Mouse (Mus musculus) gastrocnemius, adult 8-10 months (tissue): ENCODE measurements around the gene Ear14. TPM values are rescaled to one million over a fixed set of nuclear protein-coding genes. Genes with fewer than 3 reads are reported as not detected.
"Not testable (repeated sequence)": the region's sequence is repeated elsewhere in the genome, so short reads cannot be mapped to it uniquely, and the experiment has no call there.

Experiments
- DNase-seq, 2 experiments: peaks; one replicate each; pipeline ENCODE4 v3.0.0; 2022; ENCODE audit warnings: low spot score in 2 of 2
- total RNA-seq, 4 experiments: library from RNA; stranded (reverse); gene quantifications; 2 replicates each; pipeline ENCODE4 v1.2.4; 2022

Ear14 gene
- total RNA-seq = not detected

DNA sequence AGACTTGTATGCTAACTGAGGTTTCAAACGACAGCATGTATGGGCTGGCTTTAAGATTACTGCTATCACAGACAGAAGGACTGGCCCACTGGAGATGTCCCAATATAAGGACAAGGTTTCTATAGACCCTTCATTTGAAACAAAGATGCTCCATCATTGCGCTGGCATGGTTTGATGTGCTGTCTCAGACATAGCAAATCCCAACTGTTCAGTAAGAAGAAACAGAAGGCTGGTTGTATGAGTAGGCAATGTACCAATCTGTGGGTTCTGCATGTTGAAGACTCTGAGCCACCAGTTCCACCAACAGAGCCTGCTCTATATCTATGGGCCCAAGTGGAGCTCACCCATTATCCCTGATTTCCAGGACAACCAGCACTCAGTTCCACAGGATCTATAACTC, at the start of gene Ear14:
Ear14 (plus strand) TSS at position 277 of the 400 bp plus-strand sequence.
- no peak for DNase-seq

DNA sequence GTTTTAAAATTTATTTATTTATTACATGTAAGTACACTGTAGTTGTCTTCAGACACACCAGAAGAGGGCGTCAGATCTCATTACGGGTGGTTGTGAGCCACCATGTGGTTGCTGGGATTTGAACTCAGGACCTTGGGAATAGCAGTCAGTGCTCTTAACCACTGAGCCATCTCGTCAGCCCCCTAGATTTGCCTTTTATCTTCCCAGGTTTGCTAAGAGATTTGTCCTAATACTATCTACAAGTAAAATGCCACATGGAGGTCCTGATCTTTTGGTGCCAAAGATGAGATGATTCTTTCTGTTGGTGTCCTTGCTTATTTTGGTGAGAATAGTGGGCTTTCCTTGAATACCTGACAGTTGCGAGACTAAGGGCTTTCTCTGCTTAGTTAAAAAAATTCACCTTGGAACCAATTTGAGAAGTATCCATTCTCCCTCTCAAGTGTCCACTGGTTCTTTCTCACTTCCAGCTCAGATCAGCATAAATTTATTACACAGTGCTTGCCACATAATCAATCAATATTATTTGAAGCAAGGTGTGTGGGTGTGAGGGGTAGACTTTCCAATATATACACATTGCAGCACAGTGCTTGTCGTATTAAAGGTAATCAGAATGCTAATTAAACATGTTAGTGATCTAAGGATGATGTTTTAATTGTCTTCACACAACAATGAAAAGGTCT, 47.0 kb upstream of the Ear14 start:
- DNase-seq = no peak

DNA sequence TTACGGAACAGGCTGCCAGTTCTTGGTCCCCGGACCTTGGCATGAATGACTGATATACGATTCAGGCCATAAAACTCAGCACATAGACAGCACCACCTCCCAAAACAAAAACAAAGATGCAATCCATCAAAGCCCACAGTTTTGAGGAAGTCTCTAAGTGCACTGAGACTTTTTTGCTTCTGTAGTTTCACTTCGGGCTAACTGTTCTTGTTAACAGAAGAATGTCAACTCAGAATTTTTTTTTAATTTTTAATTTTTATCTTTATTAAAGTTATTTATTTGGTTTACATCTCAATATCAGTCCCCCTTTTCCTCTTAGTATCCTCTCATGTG, 46.5 kb upstream of the Ear14 start:
- DNase-seq = no peak

DNA sequence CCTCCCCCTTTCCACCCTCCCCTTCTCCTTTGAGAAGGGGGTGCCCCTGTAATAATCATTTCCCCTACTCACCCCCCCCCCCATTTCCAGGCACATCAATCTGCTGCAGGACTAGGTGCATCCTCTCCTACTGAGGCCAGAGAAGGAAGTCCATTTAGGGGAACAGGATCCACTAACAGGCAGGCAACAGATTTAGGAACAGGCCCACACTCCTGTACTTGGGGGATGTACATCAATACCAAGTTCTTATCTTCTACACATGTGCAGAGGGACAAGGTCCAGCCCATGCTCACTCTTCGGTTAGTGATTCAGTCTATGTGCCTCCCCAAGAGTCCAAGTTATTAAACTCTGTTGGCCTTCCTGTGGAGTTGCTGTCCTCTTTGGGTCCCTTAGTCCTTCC, 46.1 kb upstream of the Ear14 start:
- DNase-seq = no peak

DNA sequence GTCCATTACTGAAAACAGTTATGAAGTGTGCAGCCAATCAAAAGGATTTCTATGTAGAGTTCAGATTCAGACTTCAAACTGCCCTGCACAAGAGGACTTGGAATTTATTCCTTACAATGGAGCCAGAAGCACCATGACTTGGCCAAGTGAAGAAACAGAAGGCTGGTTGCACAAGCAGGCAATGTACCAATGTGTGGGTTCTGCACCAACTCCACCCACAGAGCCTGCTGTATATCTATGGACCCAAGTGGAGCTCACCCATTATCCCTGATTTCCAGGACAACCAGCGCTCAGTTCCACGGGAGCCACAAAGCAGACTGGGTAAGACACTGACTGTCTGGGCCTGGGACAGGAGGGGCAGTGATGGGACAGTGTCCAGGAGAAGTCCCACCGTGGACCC, 41.2 kb upstream of the Ear14 start, which contains the start of gene Rnase2b:
Rnase2b (plus strand) TSS at position 285 of the 400 bp plus-strand sequence.
- not testable (repeated sequence) for DNase-seq

DNA sequence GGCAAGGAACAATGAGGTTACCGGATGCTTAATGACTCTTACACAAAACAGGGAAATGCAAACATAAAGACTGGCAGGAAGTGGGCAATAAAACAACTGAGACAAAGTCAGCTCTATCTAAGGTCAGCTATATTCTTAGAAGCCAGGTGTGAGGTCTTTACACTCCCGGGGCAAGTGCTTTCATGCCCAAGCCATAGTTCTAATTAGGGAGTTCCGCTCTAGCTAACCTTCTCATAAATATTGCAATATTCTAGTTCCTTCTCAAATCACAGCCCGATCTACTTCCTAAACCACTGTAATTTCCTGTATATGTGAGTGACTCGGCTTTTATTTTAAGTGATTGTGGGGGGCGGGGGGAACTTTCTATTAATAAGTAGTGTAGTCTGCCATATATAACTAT, 39.9 kb upstream of the Ear14 start:
- DNase-seq = not testable (repeated sequence)

DNA sequence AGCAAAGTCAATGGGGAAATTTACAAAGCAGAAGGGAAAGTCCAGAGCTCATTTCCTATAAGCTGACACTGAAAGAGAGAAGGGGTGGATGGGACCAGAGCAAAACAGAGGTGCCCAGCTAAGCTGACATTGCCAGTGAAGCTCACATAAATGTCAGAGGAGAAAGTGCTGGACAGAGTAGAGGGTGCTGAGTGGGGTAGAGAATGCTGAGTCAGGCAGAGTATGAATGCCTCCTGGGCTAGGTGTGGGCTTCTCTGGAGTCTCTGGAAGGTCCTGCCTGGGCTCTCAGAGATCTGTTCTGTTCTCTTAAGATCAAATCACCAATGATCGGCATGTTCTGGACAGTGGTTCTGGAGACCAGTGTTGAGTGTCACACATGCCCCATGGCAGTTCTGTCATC, 37.8 kb upstream of the Ear14 start:
- no peak for DNase-seq

DNA sequence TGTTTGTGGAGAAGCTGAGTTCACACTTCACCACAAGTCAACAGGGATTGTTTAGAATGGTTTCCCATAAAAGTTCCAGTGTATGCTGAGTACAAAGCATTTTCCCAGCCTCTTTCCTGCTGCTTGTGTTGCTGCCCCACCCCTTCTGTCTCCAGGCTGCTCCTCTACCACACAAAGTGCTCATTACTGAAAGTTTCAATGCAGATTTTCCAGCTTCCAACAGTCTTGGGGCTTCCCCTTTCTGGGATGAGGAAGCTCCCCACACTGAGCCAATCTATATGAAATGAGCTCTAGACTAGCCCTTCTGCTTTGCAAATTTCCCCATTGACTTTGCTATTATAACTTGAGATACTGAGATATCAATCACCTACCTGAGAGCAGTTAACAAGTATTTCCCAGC, 37.1 kb upstream of the Ear14 start:
- DNase-seq = no peak

DNA sequence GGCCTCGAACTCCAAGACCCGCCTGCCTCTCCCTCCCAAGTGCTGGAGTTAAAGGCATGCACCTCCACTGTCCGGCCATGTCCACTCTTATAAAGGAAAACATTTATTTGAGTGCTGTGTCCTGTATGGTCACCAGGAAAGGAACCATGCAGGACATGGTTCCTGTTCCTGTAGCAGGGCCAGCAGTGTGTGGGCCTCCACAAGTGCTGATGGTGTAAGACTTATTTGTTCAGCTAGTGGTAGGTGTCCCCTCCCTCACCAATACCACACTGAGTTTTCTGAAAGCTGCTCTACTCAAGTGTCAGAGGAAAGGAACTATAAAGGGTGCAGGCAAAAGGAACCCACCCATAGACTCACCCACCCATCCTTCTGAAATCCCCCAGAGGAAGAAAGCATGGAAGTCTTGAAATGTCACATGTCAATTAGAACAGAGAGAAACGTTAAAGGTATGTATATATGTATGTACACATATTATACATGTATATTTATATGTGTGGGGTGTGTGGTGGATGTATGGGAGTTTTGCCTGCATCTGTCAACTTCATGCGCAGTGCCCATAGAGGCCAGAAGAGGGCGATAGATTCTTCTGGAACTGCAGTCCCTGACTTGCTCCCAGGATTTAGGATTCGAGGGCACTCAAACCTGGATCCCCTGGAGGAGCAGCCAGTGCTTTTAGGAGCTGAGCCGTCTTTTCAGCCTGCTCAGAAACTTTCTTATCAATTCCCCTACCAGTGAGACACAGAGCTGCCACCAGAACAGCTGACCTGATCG, 30.9 kb upstream of the Ear14 start:
- DNase-seq = not testable (repeated sequence)

DNA sequence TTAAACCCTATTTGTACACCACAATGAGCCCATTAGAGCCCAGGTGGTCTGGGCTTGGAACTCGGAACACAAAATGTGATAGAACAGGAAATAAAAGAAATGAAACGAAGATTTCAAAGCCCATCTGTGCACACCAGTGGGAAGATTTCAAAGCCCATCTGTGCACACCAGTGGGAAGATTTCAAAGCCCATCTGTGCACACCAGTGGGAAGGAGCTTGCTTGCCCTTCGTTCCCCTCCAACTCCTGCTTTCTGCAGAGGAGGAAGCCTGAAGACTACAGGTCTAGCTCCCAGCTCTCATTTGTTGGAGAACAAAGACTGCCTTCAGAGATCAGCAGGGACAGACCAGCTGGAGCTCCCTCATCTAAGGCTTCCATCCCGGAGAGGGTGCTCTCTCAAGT, 30.2 kb upstream of the Ear14 start:
- not testable (repeated sequence) for DNase-seq

DNA sequence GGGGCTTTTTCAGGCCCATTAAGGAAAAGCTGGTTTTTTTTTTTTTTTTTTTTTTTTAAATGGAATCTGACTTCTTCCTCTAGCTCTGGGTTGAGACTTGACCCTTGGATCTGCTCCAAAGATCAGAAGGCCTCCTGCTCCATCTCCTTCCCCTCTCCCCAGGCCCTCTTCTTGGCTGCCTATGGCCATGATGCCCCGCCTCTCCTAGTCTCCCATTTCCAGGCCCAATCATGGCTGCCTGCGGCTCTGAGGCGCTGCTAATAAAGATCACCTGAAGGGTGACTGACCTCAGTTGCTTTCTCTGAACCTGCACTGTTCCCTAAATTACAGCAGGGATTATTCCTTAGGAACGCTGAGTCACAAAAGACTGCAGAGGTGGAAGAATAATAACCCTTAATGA, 29.3 kb upstream of the Ear14 start:
- DNase-seq = no peak

DNA sequence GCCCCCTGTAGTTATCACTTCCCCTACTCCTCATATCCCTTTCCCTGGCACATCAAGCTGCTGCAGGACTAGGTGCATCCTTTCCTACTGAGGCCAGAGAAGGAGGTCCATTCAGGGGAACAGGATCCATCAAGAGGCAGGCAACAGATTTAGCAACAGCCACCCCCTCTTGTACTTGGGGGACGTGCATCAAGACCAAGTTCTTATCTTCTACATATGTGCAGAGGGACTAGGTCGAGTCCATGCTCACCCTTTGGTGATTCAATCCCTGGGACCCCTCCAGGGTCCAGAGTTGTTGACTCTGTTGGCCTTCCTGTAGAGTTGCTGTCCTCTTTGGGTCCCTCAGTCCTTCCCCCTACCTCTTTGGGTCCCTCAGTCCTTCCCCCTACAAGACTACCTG, 22.1 kb upstream of the Ear14 start:
- DNase-seq = not testable (repeated sequence)

DNA sequence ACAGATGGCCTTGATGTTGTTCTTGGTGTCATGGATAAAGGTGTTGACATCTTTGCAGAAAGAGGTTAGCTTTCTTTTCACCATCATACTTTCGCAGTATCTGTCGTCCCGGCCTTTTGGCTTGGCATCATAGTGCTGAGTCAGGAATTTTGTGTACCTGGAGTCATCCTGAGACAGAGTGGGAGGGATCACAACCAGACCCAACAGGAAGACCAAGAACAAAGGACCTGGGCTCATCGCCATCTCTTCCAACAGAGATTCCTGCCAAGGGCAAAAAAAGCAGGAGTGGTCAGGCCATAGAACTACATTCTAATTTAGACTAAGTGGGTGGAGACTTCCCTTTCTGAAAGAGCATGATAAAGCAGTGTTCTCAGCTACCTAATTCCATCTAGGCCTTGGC, 7.5 kb upstream of the Ear14 start:
- no peak for DNase-seq

DNA sequence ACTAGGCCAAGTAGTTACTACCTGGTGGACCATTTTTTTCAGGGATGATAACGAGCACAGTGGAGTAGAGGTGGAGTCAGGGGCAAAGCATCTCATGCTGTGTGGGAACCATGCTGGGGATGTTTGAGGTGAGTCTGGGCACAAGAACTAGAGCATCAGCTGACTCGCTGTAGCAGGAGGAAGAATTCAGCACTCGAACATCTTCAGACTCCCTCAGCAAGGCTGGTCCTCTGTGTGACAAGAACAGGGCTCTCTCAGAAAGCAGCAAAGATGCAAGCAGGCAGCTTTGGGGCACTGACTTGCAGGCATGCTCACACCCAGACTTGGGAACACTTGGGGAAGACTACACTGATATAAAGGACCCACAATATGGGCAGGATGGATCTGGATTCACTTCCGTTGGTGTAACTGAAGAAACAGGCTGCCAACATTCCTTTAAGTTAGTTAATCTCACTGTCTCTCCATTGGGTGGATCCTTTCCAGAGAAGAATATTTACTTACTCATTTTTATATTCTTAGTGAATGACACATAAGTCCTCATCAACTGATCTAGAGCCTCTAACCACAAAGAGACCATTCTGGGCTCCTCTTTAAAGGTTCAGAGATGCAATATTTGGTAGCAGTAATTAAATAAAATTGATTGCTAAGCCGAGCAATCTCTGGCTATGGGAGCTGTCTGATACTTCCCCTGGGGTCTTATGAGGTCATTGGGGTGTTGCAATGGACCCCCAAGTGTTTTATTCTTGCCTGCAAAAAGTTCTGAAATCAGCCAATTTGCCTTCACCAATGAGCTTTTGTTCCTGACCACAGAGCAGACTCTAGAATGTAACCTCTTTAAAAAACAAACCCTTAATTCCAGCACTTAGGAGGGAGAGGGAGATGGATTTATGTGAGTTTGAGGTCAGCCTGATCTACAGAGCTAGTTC, 3.8 kb upstream of the Ear14 start, which contains the start of gene Ang2:
Ang2 (minus strand) TSS at position 51 of the 926 bp plus-strand sequence.
- no peak for DNase-seq

DNA sequence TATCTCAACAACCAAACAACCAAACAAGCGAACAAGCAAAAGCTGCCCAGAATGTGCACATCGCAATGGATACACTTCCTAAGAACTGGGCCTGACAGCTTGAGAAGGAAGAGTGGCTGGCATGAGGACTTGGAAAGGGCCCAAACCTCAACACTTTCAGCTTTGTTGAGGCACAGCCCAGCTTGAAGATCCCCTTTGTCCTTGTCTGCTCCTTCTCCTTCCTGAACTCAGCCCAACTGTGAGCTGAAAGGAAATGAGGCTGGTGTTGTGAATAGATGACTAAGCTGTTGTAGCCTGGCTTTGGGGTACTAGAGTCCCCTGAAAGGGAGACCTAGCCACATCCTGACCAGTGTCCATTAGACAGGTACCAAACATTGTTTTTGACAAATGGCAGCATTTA, 3.1 kb upstream of the Ear14 start:
- no peak for DNase-seq

DNA sequence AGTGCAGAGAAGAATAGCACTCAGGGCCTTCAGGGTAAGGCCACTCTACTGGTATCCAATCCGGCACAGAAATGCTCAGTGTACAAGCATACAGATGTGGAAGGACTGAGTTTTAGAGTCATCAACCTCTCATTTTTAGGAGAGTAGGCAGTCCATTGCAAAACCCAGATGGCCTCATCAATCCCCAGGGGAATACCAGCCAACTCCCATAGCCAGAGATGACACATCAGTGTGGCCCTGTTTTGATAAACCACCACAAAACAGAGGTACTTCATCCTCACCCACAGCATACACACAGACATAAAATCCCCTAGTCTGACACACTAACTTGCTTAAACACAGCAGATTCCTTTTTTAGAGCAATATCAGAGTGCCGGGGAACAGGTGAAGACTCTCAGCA, 2.7 kb upstream of the Ear14 start:
- DNase-seq = no peak

DNA sequence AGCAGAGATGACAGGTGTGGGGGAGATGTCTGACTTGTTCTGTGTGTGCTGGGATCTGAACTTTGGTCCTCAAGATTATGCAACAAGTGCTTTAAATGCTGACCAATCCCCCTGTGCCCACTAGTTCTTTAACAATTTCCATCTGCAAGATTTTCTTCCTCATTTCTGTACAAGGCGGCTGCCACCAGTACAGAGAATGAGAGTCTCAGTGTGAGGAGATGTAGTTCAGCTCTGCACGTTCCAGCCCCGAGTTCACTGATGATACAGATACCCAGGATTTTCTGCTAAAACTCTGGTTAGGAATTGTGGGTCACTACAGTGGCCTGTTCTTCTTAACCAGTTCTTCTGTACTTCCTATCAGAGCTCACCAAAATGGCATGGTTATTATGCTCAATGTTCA, 16.9 kb downstream of the Ear14 start:
- DNase-seq = not testable (repeated sequence)

DNA sequence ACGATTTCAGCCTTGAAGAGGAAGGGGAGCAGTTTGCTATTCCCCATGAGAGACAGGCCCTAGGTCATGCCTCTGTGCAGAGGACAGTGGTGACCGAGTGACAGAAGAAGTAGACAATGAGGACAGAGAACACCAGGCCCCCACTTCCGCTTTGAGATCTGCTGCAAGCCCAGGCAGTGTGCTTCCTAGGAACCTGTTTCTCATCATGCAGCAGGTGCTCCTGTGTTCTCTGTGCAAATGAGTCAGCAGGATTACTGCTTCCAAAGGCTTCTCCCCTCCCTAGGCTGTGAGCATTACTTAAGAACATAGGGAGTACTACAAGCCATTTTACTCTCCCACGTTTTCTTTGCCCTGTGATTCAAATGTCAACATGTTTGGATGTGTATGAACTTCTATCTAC, 26.5 kb downstream of the Ear14 start:
- DNase-seq = not testable (repeated sequence)

DNA sequence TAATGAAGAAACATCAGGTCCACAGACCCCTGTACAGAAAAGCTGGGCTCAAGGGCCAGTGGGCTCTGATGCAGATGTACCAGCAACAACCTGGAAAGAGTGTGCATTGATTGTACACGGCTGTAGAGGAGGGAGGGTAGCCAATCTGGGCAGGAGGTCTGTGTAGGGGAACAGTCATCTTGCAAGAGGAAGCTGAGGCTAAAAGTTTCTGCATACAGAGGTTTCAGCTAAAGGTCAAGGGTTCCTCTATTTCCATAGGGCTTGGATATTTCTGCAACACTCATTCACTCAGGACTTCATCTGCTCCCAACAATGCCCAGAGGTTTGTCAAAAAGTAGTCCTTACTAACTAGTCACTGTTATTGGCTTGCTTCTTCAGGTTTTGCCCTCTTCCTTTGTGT, 34.3 kb downstream of the Ear14 start:
- not testable (repeated sequence) for DNase-seq

DNA sequence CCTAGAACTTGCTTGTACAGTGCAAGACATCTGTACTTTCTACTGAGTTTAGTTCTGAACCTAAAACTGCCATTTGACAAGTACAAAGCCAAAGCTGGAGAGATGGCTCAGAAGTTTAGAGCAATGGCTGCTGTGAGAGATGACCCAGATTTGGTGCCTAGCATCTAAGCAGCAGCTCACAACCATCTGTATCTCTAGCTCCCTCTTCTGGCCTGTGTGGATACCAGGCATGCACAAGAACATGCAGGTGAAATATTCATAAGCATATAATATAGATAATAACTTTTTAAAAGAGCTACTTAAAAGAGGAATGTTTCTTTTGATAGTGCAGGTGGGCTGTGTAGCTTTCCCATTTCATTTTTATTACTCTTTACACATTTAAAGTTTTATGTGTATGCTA, 37.7 kb downstream of the Ear14 start:
- peak; percentile 4 to 9 for DNase-seq

DNA sequence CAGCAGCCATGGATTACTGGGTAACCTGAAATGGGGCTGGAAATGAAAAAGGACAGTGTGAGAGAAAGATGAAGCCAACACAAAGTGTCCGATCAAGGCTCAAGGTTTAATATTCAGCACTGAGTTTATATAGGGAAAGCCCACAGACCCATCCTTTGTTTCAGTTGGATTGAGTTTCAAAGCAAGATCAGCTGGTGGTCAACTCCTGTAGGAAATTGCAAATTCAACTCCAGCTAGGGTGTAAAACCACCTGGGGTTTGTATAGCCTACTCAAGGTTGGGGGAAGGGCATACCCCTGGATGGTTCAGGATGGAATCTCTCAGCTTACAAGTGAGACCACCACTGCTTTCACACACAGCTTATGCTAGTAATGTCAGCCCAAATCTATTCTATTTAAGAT, 44.5 kb downstream of the Ear14 start:
- no peak for DNase-seq

DNA sequence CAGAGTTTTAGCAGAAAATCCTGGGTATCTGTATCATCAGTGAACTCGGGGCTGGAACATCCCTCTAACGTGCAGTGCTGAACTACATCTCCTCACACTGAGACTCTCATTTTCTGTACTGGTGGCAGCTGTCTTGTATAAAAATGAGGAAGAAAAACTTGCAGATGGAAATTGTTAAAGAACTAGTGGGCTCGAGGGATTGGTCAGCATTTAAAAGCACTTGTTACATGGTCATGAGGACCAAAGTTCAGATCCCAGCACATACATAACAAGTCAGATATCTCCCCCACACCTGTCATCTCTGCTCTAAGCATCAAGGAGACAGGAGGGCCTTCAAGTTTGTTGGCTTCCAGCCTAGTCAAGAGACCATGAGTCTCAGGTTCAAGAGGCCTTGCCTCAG, 47.2 kb downstream of the Ear14 start:
- no peak for DNase-seq
